8 mouse cellular contexts compared by ENCODE assay signal in genomic region chr12:72070327-72071269, GRCm38 (mm10). TPM values are rescaled to one million over a fixed set of nuclear protein-coding genes. Genes with fewer than 3 reads are reported as not detected.
A peak's percentile ranks its signal among the peaks of the same experiment; 100 is the strongest.
DNase-seq lines count a peak whose midpoint lies in the region; ATAC-seq and TF ChIP-seq lines count a peak whose summit lies in the region.

Gene Gpr135 (minus strand): TSS chr12:72071125.

- TF ChIP-seq CTCF in lung, adult 2 months (IDR thresholded peaks at IDR 0.05; ENCODE audit: insufficient read depth, low read length): peak; percentile 57

- under 1% methylated on average over 94 of the region's 94 CpGs for WGBS in lung, adult 2 months
- under 1% methylated on average over 92 of the region's 94 CpGs for WGBS in neural tube, embryonic 14.5 days

- peaks cover 5% of the 10 kb centered on the region for H3K4me1 ChIP-seq in lung, adult 2 months (ENCODE audit: control insufficient read depth, insufficient read depth, low read length)
- H3K4me1 ChIP-seq in neural tube, embryonic 14.5 days (ENCODE audit: control insufficient read depth, insufficient read depth, low read length): no peaks in the 10 kb centered on the region; the same call in 1 of the 2 replicates

- H3K4me3 ChIP-seq in lung, adult 2 months (replicated peaks; ENCODE audit: extremely low read depth, low read depth, low read length): peak within 1 kb of the TSS; percentile 72
- H3K4me3 ChIP-seq in neural tube, embryonic 14.5 days (ENCODE audit: low read depth, low read length): peak within 1 kb of the TSS; percentile 76

- ATAC-seq in neural tube, embryonic 14.5 days (ENCODE audit: low read depth): peak; percentile 94

- peak within 1 kb of the TSS; percentile 83 for H3K9ac ChIP-seq in neural tube, embryonic 14.5 days (replicated peaks; ENCODE audit: low read depth, low read length)

- no peaks in the 10 kb centered on the region for H3K27me3 ChIP-seq in neural tube, embryonic 14.5 days (ENCODE audit: control insufficient read depth, insufficient read depth, low read length)

- DNase-seq in ES-CJ7 (ENCODE audit: low read depth, low spot score): peak; percentile 86
- DNase-seq in cerebellum, adult 18-20 months: peak; percentile 86 to 92
- DNase-seq in forelimb bud, embryonic 11.5 days (ENCODE audit: low read depth, low spot score): peak; percentile 77
- peak; percentile 87 for DNase-seq in heart, postnatal 4 days
- peak; percentile 77 to 86 for DNase-seq in layer of hippocampus, adult 8-10 months (ENCODE audit: low spot score in 2 of 2)
- DNase-seq in lung, adult 2 months: peak; percentile 81
- DNase-seq in telencephalon, adult 2 months (ENCODE audit: low read depth, low spot score): peak; percentile 72

- no peaks in the 10 kb centered on the region for H3K36me3 ChIP-seq in neural tube, embryonic 14.5 days (ENCODE audit: control insufficient read depth, insufficient read depth, low read length)

- H3K27ac ChIP-seq in neural tube, embryonic 14.5 days (ENCODE audit: low read depth, low read length): peak within 1 kb of the TSS; percentile 90

- H3K4me2 ChIP-seq in neural tube, embryonic 14.5 days (ENCODE audit: low read depth, low read length): peak within 1 kb of the TSS; percentile 89

- H3K9me3 ChIP-seq in neural tube, embryonic 14.5 days (ENCODE audit: control insufficient read depth, low read length): no peaks in the 10 kb centered on the region

- no peak for TF ChIP-seq POLR2A in lung, adult 2 months (IDR thresholded peaks at IDR 0.05; ENCODE audit: borderline replicate concordance, extremely low read depth, low read depth, low read length)

RNA-seq across cellular contexts. Expression of gene Gpr135, which starts in this region (rescaled TPM):
- under 1 TPM; 0.59 to 0.67 TPM for total RNA-seq in heart, postnatal 4 days (2021)
- total RNA-seq in layer of hippocampus, adult 8-10 months (2022): 10 to 100 TPM; 11.8 to 13.3 (median 12.9) TPM
- 1.4 and 1.9 TPM in 2 replicates for polyA plus RNA-seq in lung, adult 2 months (2012; rRNA removed)
- polyA plus RNA-seq in neural tube, embryonic 14.5 days (2014; fragmentation: Nextera tagmentation; extraction: Ambion mirVana): 6.2 and 8.7 TPM in 2 replicates

Comparison
In these comparisons a context has a peak if more than half of its experiments do, and no peak if none do; other contexts are left out.
1. Peak in every context shown above with its lines: DNase-seq, ATAC-seq, H3K4me3 ChIP-seq and H3K27ac ChIP-seq.
2. RNA of gene Gpr135 (total RNA-seq): 11.8 to 13.3 TPM in layer of hippocampus, adult 8-10 months; 0.59 to 0.67 TPM in heart, postnatal 4 days; every median in the first group is over 4 times any median in the second.
3. Peak in DNase-seq in heart, postnatal 4 days; RNA of the gene not detected or under 1 TPM.